Mouse (Mus musculus) cortical plate, adult 2 months (tissue): Measurements from ENCODE around the gene Henmt1.

Experiments used
- CTCF ChIP-seq: fragments of 200-500 bp; IDR thresholded peaks from 2 replicates; pipeline ENCODE4 v1.5.1; 2011; ENCODE audit warnings: mild to moderate bottlenecking, control low read depth, low read length; ENCODE audit not compliant: insufficient read depth; ENCODE audit errors: extremely low read depth
- POLR2A ChIP-seq: fragments of 200-500 bp; IDR thresholded peaks from 2 replicates; pipeline ENCODE4 v1.6.1; 2011; ENCODE audit warnings: mild to moderate bottlenecking, low read length, control low read depth; ENCODE audit not compliant: insufficient read depth; ENCODE audit errors: extremely low read depth

DNA sequence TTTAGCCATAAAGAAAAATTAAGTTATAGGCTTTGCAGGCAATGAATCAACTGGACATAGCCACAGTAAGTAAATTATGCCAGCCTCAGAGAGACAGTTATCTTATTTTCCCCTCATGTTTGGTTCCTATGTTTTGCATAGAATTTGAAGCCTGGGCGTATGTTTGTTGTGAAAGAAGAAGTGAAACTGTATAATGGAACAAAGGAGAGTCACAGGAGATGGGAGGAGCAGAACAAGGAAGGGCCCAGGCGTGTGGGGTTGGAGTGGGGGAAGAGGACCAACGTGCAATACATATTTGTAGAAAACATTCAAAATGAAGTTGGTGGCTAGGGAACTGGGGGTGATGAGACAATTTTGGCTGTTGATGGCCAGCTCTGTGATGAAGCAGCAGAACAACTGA is 39.5 kb upstream of the Henmt1 start:
- TF ChIP-seq CTCF, result no peak
- no peak for TF ChIP-seq POLR2A
